In genomic region chr1:135700605-135701004, GRCm38 (mm10) we compare ENCODE assay signal across 7 mouse cellular contexts. TPM values are rescaled to one million over a fixed set of nuclear protein-coding genes. Genes with fewer than 3 reads are reported as not detected.
DNase-seq lines count a peak whose midpoint lies in the region; ATAC-seq lines count a peak whose summit lies in the region.

No protein-coding gene starts in this region.

- H3K9me3 ChIP-seq in forebrain, embryonic 16.5 days (ENCODE audit: control insufficient read depth, low read length), result no peaks in the 10 kb centered on the region
- H3K9me3 ChIP-seq in midbrain, embryonic 11.5 days (ENCODE audit: control insufficient read depth, low read length), result no peaks in the 10 kb centered on the region

- intact Hi-C loops in left cerebral cortex, postnatal 36 days (cut with DNase I), result no loop called here

- 0% methylated on average over 7 of the region's 7 CpGs for WGBS in forebrain, embryonic 16.5 days
- WGBS in midbrain, embryonic 11.5 days, result 0% methylated on average over 7 of the region's 7 CpGs

- H3K4me2 ChIP-seq in forebrain, embryonic 16.5 days (ENCODE audit: low read length), result no peak overlapping the region
- H3K4me2 ChIP-seq in midbrain, embryonic 11.5 days, result no peak overlapping the region

- no peaks in the 10 kb centered on the region; the same call in 1 of the 2 replicates for H3K27me3 ChIP-seq in forebrain, embryonic 16.5 days (replicated peaks; ENCODE audit: control insufficient read depth, insufficient read depth, low read length)
- H3K27me3 ChIP-seq in midbrain, embryonic 11.5 days (ENCODE audit: control insufficient read depth, insufficient read depth, low read length), result peaks cover 5% of the 10 kb centered on the region; the same call in 1 of the 2 replicates

- no peak overlapping the region for H3K9ac ChIP-seq in forebrain, embryonic 16.5 days (replicated peaks; ENCODE audit: low read depth, low read length)
- no peak overlapping the region for H3K9ac ChIP-seq in midbrain, embryonic 11.5 days (ENCODE audit: low read length)

- no peak overlapping the region for H3K4me3 ChIP-seq in forebrain, embryonic 16.5 days (replicated peaks; ENCODE audit: low read length)
- H3K4me3 ChIP-seq in midbrain, embryonic 11.5 days (ENCODE audit: low read depth, low read length), result no peak overlapping the region

- no peaks in the 10 kb centered on the region for H3K36me3 ChIP-seq in forebrain, embryonic 16.5 days (ENCODE audit: control insufficient read depth, insufficient read depth)
- no peaks in the 10 kb centered on the region for H3K36me3 ChIP-seq in midbrain, embryonic 11.5 days (ENCODE audit: control insufficient read depth, insufficient read depth, low read length)

- peaks cover 11% of the 10 kb centered on the region for H3K4me1 ChIP-seq in forebrain, embryonic 16.5 days (replicated peaks; ENCODE audit: control insufficient read depth, insufficient read depth, low read length)
- peaks cover 6% of the 10 kb centered on the region for H3K4me1 ChIP-seq in midbrain, embryonic 11.5 days (ENCODE audit: control insufficient read depth, insufficient read depth, low read length)

- no peak overlapping the region for H3K27ac ChIP-seq in forebrain, embryonic 16.5 days (ENCODE audit: low read length)
- H3K27ac ChIP-seq in midbrain, embryonic 11.5 days (ENCODE audit: low read depth, low read length), result no peak overlapping the region

- ATAC-seq in forebrain, embryonic 16.5 days, result peak; percentile 61
- peak; percentile 63 for ATAC-seq in midbrain, embryonic 11.5 days (ENCODE audit: low FRiP score)

- peak; percentile 69 for DNase-seq in Muller cell, postnatal 12 days (ENCODE audit: inconsistent ontology term)
- peak; percentile 84 for DNase-seq in c-Kit-positive CD71-positive TER-119-negative erythroid progenitor cells, embryonic 14.5 days (ENCODE audit: low read depth)
- peak; percentile 87 for DNase-seq in induced T-regulatory cell, adult 2 months (ENCODE audit: low read depth)
- DNase-seq in left cerebral cortex, postnatal 36 days (ENCODE audit: low spot score in 2 of 2), result peak; percentile 63 to 70
- peak; percentile 99 for DNase-seq in midbrain, embryonic 11.5 days (ENCODE audit: low spot score, missing footprints)
- peak; percentile 60 for DNase-seq in spleen, adult 12 weeks (ENCODE audit: low spot score)

RNA-seq across cellular contexts. Expression of gene Csrp1, which starts 19.3 kb away (rescaled TPM):
- 14.5 and 17.6 TPM in 2 replicates for polyA plus RNA-seq in forebrain, embryonic 16.5 days (2015; fragmentation: Nextera tagmentation; extraction: Ambion mirVana)
- total RNA-seq in left cerebral cortex, postnatal 36 days (2021), result 100 to 1,000 TPM; 195 to 250 TPM
- 33.2 and 34.1 TPM in 2 replicates for polyA plus RNA-seq in midbrain, embryonic 11.5 days (2014; fragmentation: Nextera tagmentation; extraction: Ambion mirVana)
